Mouse (Mus musculus) spleen, adult 2 months (tissue): ENCODE measurements around the gene Lima1.

Source experiments
- CTCF ChIP-seq: fragments of 200-500 bp; IDR thresholded peaks from 2 replicates; pipeline ENCODE4 v1.5.1; 2011; ENCODE audit warnings: mild to moderate bottlenecking, inconsistent platforms; ENCODE audit not compliant: insufficient read depth, insufficient read length, insufficient replicate concordance; ENCODE audit errors: extremely low read depth
- POLR2A ChIP-seq: fragments of 200-500 bp; IDR thresholded peaks from 2 replicates; pipeline ENCODE4 v1.6.1; 2011; ENCODE audit warnings: low read depth, low read length, inconsistent platforms

GRCm38 (mm10) chr15:99874612-99875333 lies 483 bp downstream of the Lima1 start:
- TF ChIP-seq CTCF, result no peak
- no peak for TF ChIP-seq POLR2A
